Mouse (Mus musculus): ENCODE data around the gene Cd40lg.

- TF ChIP-seq POLR2A (IDR thresholded peaks at IDR 0.05; ENCODE audit: borderline replicate concordance, extremely low read depth, insufficient read depth, insufficient read length, poor library complexity, severe bottlenecking) (no peak), CTCF (IDR thresholded peaks at IDR 0.05; ENCODE audit: borderline replicate concordance, extremely low read depth, insufficient read depth, insufficient read length) (peak; percentile 54; the same call in 1 of the 2 replicates)
Measured at GRCm38 (mm10) chrX:57260744-57261143, 48.8 kb downstream of the Cd40lg start.

Measured in brain, embryonic 14.5 days (tissue).